Mouse (Mus musculus): ENCODE data around the gene Cnot1. TPM values are rescaled to one million over a fixed set of nuclear protein-coding genes. Genes with fewer than 3 reads are reported as not detected.

The Cnot1 gene
- polyA plus RNA-seq, 2 experiments from 2014 or later: 87.9 to 88.0 TPM

DNA sequence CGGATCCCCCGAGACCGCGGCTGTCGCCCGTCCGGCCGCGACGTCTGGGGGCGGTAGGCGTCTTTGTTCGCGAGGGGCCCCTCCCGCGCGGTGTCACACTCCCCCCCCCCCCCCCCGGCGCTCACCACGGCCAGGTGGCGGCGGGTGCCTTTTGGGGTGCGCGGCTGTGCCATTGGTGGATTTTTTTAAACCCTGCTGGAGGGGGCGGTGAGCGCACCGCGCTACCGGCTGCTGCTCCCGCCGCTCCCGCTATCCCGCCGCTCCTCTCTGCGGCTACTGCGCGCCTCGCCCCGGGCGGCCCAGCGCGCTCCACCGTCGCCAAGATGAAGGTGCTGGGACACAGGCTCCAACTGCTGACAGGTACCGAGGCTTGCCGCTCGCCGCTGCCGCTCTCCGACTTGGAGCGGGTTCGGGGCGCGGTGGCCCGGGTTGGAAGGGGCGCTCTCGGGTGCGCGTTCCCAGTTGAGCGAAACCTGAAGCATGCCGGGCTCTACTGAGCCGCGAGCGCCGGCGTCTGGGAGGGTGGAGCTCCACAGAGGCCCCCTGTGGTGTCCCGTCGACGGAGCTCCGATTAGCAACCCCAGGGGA is 129.1 kb downstream of the Cnot1 start:
- ATAC-seq: no peak

DNA sequence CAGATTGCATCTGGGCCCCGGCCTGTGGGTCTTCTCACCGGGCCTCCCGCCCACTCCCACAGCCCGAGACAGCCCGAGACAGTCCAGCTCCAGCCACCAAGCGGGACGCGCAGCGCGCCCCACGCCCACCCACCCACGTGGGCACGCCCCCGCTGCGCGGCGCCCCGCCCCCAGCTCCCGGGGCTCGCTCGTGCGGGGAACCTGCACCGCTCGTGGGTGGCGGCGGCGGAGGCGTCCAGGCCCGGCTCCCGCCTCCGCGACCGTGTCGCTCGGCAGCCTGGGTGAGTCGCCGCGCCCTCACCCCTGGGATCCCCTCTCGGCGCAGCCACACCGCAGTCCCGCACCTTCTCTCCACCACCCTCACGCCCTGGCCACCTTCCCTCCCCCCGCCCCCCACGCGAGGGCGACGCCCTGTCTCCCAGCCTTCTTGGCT is 129.7 kb downstream of the Cnot1 start:
- no peak for ATAC-seq

DNA sequence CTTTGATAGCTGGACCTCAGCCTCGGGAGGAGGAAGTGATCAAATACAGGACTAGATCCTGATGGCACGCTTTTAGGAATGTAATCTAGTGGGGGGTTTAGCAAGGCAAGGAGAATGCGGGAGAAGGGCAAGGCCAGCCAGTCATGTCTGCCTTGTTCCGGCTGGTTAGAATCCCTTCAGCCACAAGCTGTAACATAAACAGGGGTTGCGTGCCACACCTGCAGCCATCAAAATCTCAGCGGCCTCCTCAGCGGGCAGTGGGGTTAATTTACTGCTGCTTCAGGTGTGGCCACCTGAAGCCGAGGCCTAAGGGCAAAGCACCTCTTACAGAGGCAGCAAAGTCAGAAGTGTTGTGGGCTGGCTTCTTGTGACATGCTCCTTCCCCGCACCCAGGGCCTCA is 130.6 kb downstream of the Cnot1 start, which contains the start of gene Ndrg4:
Ndrg4 (plus strand) TSS at position 350 of the 400 bp plus-strand sequence.
- ATAC-seq: no peak

DNA sequence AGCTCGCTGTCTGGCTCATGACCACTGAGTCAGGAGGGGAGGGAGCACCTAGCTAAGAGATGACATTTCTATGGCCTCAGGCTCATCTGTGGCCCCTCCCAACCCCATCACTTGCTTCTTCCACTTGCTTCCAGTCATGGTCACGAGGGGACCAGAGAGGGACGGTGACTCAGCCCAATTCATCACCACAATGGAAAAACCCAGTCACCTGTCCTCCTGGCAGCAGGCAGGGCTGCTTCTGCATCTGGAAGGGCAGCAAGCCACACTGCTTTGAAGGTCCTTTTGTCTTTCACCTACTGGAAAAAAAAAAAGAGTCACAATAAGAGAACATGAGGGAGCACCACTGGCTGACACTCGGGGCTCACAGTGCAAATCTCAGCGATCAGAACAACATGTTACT is 134.5 kb downstream of the Cnot1 start:
- no peak for ATAC-seq

DNA sequence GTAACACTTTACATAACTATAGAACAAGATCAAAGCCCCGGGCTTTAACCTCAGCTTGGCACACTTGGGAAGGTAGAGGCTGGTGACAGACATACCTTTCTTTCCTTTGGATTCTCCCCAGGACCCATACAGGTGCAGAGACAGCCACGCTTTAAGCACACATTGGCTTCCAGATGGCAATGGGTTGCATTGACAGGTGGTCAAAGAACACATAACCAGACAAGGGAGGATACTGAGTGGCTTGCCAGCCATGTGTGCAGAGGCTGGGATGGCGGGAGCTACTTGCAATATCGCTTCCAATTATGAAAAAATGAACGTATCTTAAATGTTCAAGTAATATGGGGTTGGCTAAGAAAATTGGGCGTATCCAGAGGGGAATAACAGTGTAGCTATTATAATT is 135.4 kb downstream of the Cnot1 start:
- ATAC-seq: no peak

DNA sequence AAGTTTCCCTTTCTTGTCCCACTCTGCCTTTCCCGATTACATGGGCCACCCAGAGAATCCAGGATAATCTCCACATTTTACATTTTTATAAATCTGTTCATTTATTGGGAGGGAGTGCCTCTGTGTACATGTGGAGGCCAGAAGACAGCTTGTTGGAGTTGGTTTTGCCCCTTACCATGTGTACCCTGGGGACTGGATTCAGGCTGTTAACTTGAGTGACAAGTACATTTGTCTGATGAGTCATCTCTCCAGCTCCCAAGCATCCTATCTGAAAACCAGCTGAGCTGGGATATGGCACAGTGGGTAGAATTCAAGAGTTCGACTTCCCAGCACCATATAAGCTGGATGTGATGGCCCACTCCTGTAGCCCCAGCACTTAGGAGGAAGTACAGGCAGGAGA is 137.3 kb downstream of the Cnot1 start:
- ATAC-seq: no peak

Other genes with a start within 250 kb of the Cnot1 start
- not detected for gene Prss54, start 231.1 kb downstream of the Cnot1 start, polyA plus RNA-seq (2017; shearing (Covaris generic))
- gene Gins3, start 174.0 kb downstream of the Cnot1 start, polyA plus RNA-seq (2017; shearing (Covaris generic)): 10 to 100 TPM in 1 of 2 experiments, 1 to 10 TPM in 1; 7.0 to 10.1 TPM
- under 1 TPM in 1 of 2 experiments, not detected in 1; 0.97 TPM for gene Ndrg4, start 130.5 kb downstream of the Cnot1 start, polyA plus RNA-seq (2017; shearing (Covaris generic))
- gene Setd6, start 91.6 kb downstream of the Cnot1 start, polyA plus RNA-seq (2017; shearing (Covaris generic)): 10 to 100 TPM in 1 of 2 experiments, 1 to 10 TPM in 1; 6.2 to 11.7 TPM
- 100 to 1,000 TPM; 286 to 315 TPM for gene Sap18b, start 17.9 kb upstream of the Cnot1 start, polyA plus RNA-seq (2017; shearing (Covaris generic))
- gene Slc38a7, start 46.1 kb upstream of the Cnot1 start, polyA plus RNA-seq (2017; shearing (Covaris generic)): 1 to 10 TPM; 4.7 to 5.3 TPM
- gene Got2, start 81.1 kb upstream of the Cnot1 start, polyA plus RNA-seq (2017; shearing (Covaris generic)): 100 to 1,000 TPM in 1 of 2 experiments, 10 to 100 TPM in 1; 66.6 to 136 TPM